Mouse (Mus musculus): ENCODE measurements at regions not wholly inside any gene's neighbourhood (a gene's known extent, or its start where the extent isn't known, plus 50 kb on each side); places are given as distances from the start of the nearest gene placed in this dataset.

- 77% methylated on average over 3 of the region's 3 CpGs for WGBS
These were observed 187.4 kb upstream of the Marcks start for GRCm38 (mm10) chr10:37326168-37326534.

GRCm38 (mm10) chr10:37325514-37326167 is 186.9 kb upstream of the Marcks start:
- Histone ChIP-seq H3K4me3 (ENCODE audit: low read depth, low read length) (no peak overlapping the region), H3K36me3 (ENCODE audit: control insufficient read depth, insufficient read depth, low read length) (no peaks in the 10 kb centered on the region), H3K9me3 (ENCODE audit: control insufficient read depth, low read length) (no peaks in the 10 kb centered on the region), H3K4me2 (no peak overlapping the region), H3K9ac (ENCODE audit: low read length) (no peak overlapping the region), H3K27me3 (ENCODE audit: control insufficient read depth, insufficient read depth, low read length) (no peaks in the 10 kb centered on the region), H3K4me1 (ENCODE audit: control insufficient read depth, insufficient read depth, low read length) (no peaks in the 10 kb centered on the region), H3K27ac (ENCODE audit: low read depth, low read length) (no peak overlapping the region)
- WGBS = 78% methylated on average over 6 of the region's 6 CpGs
- DNase-seq (ENCODE audit: low spot score, missing footprints) (no peak), ATAC-seq (ENCODE audit: low FRiP score) (no peak)

More at GRCm38 (mm10) chr10:37326168-37326534, 187.4 kb upstream of the Marcks start:
- no peaks in the 10 kb centered on the region for H3K27me3 ChIP-seq (ENCODE audit: control insufficient read depth, insufficient read depth, low read length)
- DNase-seq (ENCODE audit: low spot score, missing footprints) (no peak), ATAC-seq (ENCODE audit: low FRiP score) (no peak)
- no peak overlapping the region for H3K4me2 ChIP-seq
- no peaks in the 10 kb centered on the region for H3K4me1 ChIP-seq (ENCODE audit: control insufficient read depth, insufficient read depth, low read length)
- H3K36me3 ChIP-seq (ENCODE audit: control insufficient read depth, insufficient read depth, low read length) = no peaks in the 10 kb centered on the region
- no peaks in the 10 kb centered on the region for H3K9me3 ChIP-seq (ENCODE audit: control insufficient read depth, low read length)
- no peak overlapping the region for H3K9ac ChIP-seq (ENCODE audit: low read length)
- H3K27ac ChIP-seq (ENCODE audit: low read depth, low read length) = no peak overlapping the region
- no peak overlapping the region for H3K4me3 ChIP-seq (ENCODE audit: low read depth, low read length)

GRCm38 (mm10) chr10:37323689-37324088 is 185.0 kb upstream of the Marcks start:
- DNase-seq (ENCODE audit: low spot score, missing footprints) (no peak), ATAC-seq (ENCODE audit: low FRiP score) (no peak)
- H3K9ac ChIP-seq (ENCODE audit: low read length) = no peak overlapping the region
- H3K4me1 ChIP-seq (ENCODE audit: control insufficient read depth, insufficient read depth, low read length) = no peaks in the 10 kb centered on the region
- no peaks in the 10 kb centered on the region for H3K9me3 ChIP-seq (ENCODE audit: control insufficient read depth, low read length)
- WGBS = 71% methylated on average over 1 of the region's 1 CpGs
- H3K4me2 ChIP-seq = no peak overlapping the region
- no peaks in the 10 kb centered on the region for H3K36me3 ChIP-seq (ENCODE audit: control insufficient read depth, insufficient read depth, low read length)
- H3K4me3 ChIP-seq (ENCODE audit: low read depth, low read length) = no peak overlapping the region
- H3K27ac ChIP-seq (ENCODE audit: low read depth, low read length) = no peak overlapping the region
- no peaks in the 10 kb centered on the region for H3K27me3 ChIP-seq (ENCODE audit: control insufficient read depth, insufficient read depth, low read length)

- 88% methylated on average over 1 of the region's 1 CpGs for WGBS
- Histone ChIP-seq H3K36me3 (ENCODE audit: control insufficient read depth, insufficient read depth, low read length) (no peaks in the 10 kb centered on the region), H3K4me3 (ENCODE audit: low read depth, low read length) (no peak overlapping the region), H3K4me1 (ENCODE audit: control insufficient read depth, insufficient read depth, low read length) (no peaks in the 10 kb centered on the region), H3K27ac (ENCODE audit: low read depth, low read length) (no peak overlapping the region), H3K9ac (ENCODE audit: low read length) (no peak overlapping the region), H3K27me3 (ENCODE audit: control insufficient read depth, insufficient read depth, low read length) (no peaks in the 10 kb centered on the region), H3K4me2 (no peak overlapping the region), H3K9me3 (ENCODE audit: control insufficient read depth, low read length) (no peaks in the 10 kb centered on the region)
- ATAC-seq (ENCODE audit: low FRiP score) = no peak
- DNase-seq (ENCODE audit: low spot score, missing footprints) = no peak
These were observed 184.1 kb upstream of the Marcks start for GRCm38 (mm10) chr10:37322809-37323208.

GRCm38 (mm10) chr10:37322310-37322709 is 183.6 kb upstream of the Marcks start:
- no peak for ATAC-seq (ENCODE audit: low FRiP score)
- no peak overlapping the region for H3K4me3 ChIP-seq (ENCODE audit: low read depth, low read length)
- H3K9me3 ChIP-seq (ENCODE audit: control insufficient read depth, low read length) = no peaks in the 10 kb centered on the region
- H3K36me3 ChIP-seq (ENCODE audit: control insufficient read depth, insufficient read depth, low read length) = no peaks in the 10 kb centered on the region
- DNase-seq (ENCODE audit: low spot score, missing footprints) = no peak
- 93% methylated on average over 5 of the region's 5 CpGs for WGBS
- H3K27me3 ChIP-seq (ENCODE audit: control insufficient read depth, insufficient read depth, low read length) = no peaks in the 10 kb centered on the region
- no peak overlapping the region for H3K4me2 ChIP-seq
- H3K9ac ChIP-seq (ENCODE audit: low read length) = no peak overlapping the region
- H3K27ac ChIP-seq (ENCODE audit: low read depth, low read length) = no peak overlapping the region
- no peaks in the 10 kb centered on the region for H3K4me1 ChIP-seq (ENCODE audit: control insufficient read depth, insufficient read depth, low read length)

GRCm38 (mm10) chr10:37321171-37321570 is 182.5 kb upstream of the Marcks start:
- 84% methylated on average over 3 of the region's 3 CpGs for WGBS
- H3K27me3 ChIP-seq (ENCODE audit: control insufficient read depth, insufficient read depth, low read length) = no peaks in the 10 kb centered on the region
- H3K4me2 ChIP-seq = no peak overlapping the region
- H3K4me1 ChIP-seq (ENCODE audit: control insufficient read depth, insufficient read depth, low read length) = no peaks in the 10 kb centered on the region
- H3K4me3 ChIP-seq (ENCODE audit: low read depth, low read length) = no peak overlapping the region
- H3K27ac ChIP-seq (ENCODE audit: low read depth, low read length) = no peak overlapping the region
- DNase-seq (ENCODE audit: low spot score, missing footprints) (no peak), ATAC-seq (ENCODE audit: low FRiP score) (no peak)
- no peaks in the 10 kb centered on the region for H3K9me3 ChIP-seq (ENCODE audit: control insufficient read depth, low read length)
- no peak overlapping the region for H3K9ac ChIP-seq (ENCODE audit: low read length)
- H3K36me3 ChIP-seq (ENCODE audit: control insufficient read depth, insufficient read depth, low read length) = no peaks in the 10 kb centered on the region

GRCm38 (mm10) chr10:37319746-37320430 is 181.2 kb upstream of the Marcks start:
- Histone ChIP-seq H3K4me2 (no peak overlapping the region), H3K4me3 (ENCODE audit: low read depth, low read length) (no peak overlapping the region), H3K36me3 (ENCODE audit: control insufficient read depth, insufficient read depth, low read length) (no peaks in the 10 kb centered on the region), H3K9ac (ENCODE audit: low read length) (no peak overlapping the region), H3K9me3 (ENCODE audit: control insufficient read depth, low read length) (no peaks in the 10 kb centered on the region), H3K27me3 (ENCODE audit: control insufficient read depth, insufficient read depth, low read length) (no peaks in the 10 kb centered on the region), H3K27ac (ENCODE audit: low read depth, low read length) (no peak overlapping the region), H3K4me1 (ENCODE audit: control insufficient read depth, insufficient read depth, low read length) (no peaks in the 10 kb centered on the region)
- ATAC-seq (ENCODE audit: low FRiP score) (no peak), DNase-seq (ENCODE audit: low spot score, missing footprints) (peak; percentile 59)
- WGBS = 92% methylated on average over 8 of the region's 8 CpGs

- Histone ChIP-seq H3K36me3 (ENCODE audit: control insufficient read depth, insufficient read depth, low read length) (no peaks in the 10 kb centered on the region), H3K9me3 (ENCODE audit: control insufficient read depth, low read length) (no peaks in the 10 kb centered on the region), H3K9ac (ENCODE audit: low read length) (no peak overlapping the region), H3K27ac (ENCODE audit: low read depth, low read length) (no peak overlapping the region), H3K4me2 (no peak overlapping the region), H3K4me1 (ENCODE audit: control insufficient read depth, insufficient read depth, low read length) (no peaks in the 10 kb centered on the region), H3K4me3 (ENCODE audit: low read depth, low read length) (no peak overlapping the region), H3K27me3 (ENCODE audit: control insufficient read depth, insufficient read depth, low read length) (no peaks in the 10 kb centered on the region)
- ATAC-seq (ENCODE audit: low FRiP score) = no peak
- DNase-seq (ENCODE audit: low spot score, missing footprints) = no peak
- 82% methylated on average over 3 of the region's 3 CpGs for WGBS
These were observed 178.0 kb upstream of the Marcks start for GRCm38 (mm10) chr10:37316701-37317100.

- Histone ChIP-seq H3K36me3 (ENCODE audit: control insufficient read depth, insufficient read depth, low read length) (no peaks in the 10 kb centered on the region), H3K27me3 (ENCODE audit: control insufficient read depth, insufficient read depth, low read length) (no peaks in the 10 kb centered on the region), H3K9ac (ENCODE audit: low read length) (no peak overlapping the region), H3K4me1 (ENCODE audit: control insufficient read depth, insufficient read depth, low read length) (no peaks in the 10 kb centered on the region), H3K27ac (ENCODE audit: low read depth, low read length) (no peak overlapping the region), H3K4me3 (ENCODE audit: low read depth, low read length) (no peak overlapping the region), H3K4me2 (no peak overlapping the region), H3K9me3 (ENCODE audit: control insufficient read depth, low read length) (no peaks in the 10 kb centered on the region)
- DNase-seq (ENCODE audit: low spot score, missing footprints) (no peak), ATAC-seq (ENCODE audit: low FRiP score) (no peak)
- WGBS = 86% methylated on average over 1 of the region's 1 CpGs
These were observed 177.1 kb upstream of the Marcks start for GRCm38 (mm10) chr10:37315804-37316203.
